Mouse (Mus musculus): ENCODE measurements around the gene Usp36. TPM values are rescaled to one million over a fixed set of nuclear protein-coding genes. Genes with fewer than 3 reads are reported as not detected.

Gene Usp36
- polyA plus RNA-seq, 1 experiment, result 3.9 TPM

GRCm38 (mm10) chr11:118229941-118230340, 60.1 kb downstream of the Usp36 start:
- Histone ChIP-seq H3K4me1 (ENCODE audit: control insufficient read depth, insufficient read depth, low read length) (0 out of 2 replicates have a peak, but pooled peaks cover 2% of the 10 kb centered on the region), H3K27me3 (ENCODE audit: control insufficient read depth, insufficient read depth, low read length) (no peaks in the 10 kb centered on the region), H3K36me3 (ENCODE audit: control insufficient read depth, insufficient read depth, low read length) (no peaks in the 10 kb centered on the region), H3K27ac (ENCODE audit: control insufficient read depth, insufficient read depth, low read depth, low read length) (no peak overlapping the region), H3K4me3 (ENCODE audit: control insufficient read depth, low read depth, low read length) (no peak overlapping the region)
- TF ChIP-seq POLR2A (IDR thresholded peaks at IDR 0.05; ENCODE audit: control insufficient read depth, low read depth, low read length) (no peak), CTCF (IDR thresholded peaks at IDR 0.05; ENCODE audit: control insufficient read depth, insufficient read depth, insufficient replicate concordance, low read depth, low read length) (no peak)

GRCm38 (mm10) chr11:118227650-118228049, 62.4 kb downstream of the Usp36 start:
- no peak overlapping the region for H3K27ac ChIP-seq (ENCODE audit: control insufficient read depth, insufficient read depth, low read depth, low read length)
- peak overlapping the region; percentile 50 for H3K4me3 ChIP-seq (ENCODE audit: control insufficient read depth, low read depth, low read length)
- H3K36me3 ChIP-seq (ENCODE audit: control insufficient read depth, insufficient read depth, low read length), result no peaks in the 10 kb centered on the region
- TF ChIP-seq CTCF (IDR thresholded peaks at IDR 0.05; ENCODE audit: control insufficient read depth, insufficient read depth, insufficient replicate concordance, low read depth, low read length) (no peak), POLR2A (IDR thresholded peaks at IDR 0.05; ENCODE audit: control insufficient read depth, low read depth, low read length) (no peak)
- no peaks in the 10 kb centered on the region for H3K27me3 ChIP-seq (ENCODE audit: control insufficient read depth, insufficient read depth, low read length)
- 0 out of 2 replicates have a peak, but pooled peaks cover 2% of the 10 kb centered on the region for H3K4me1 ChIP-seq (ENCODE audit: control insufficient read depth, insufficient read depth, low read length)

- no peak for TF ChIP-seq POLR2A (IDR thresholded peaks at IDR 0.05; ENCODE audit: control insufficient read depth, low read depth, low read length)
- TF ChIP-seq CTCF (IDR thresholded peaks at IDR 0.05; ENCODE audit: control insufficient read depth, insufficient read depth, insufficient replicate concordance, low read depth, low read length), result no peak
- peak overlapping the region; percentile 37 for H3K4me3 ChIP-seq (ENCODE audit: control insufficient read depth, low read depth, low read length)
- H3K27ac ChIP-seq (ENCODE audit: control insufficient read depth, insufficient read depth, low read depth, low read length), result no peak overlapping the region
- H3K27me3 ChIP-seq (ENCODE audit: control insufficient read depth, insufficient read depth, low read length), result no peaks in the 10 kb centered on the region
- H3K36me3 ChIP-seq (ENCODE audit: control insufficient read depth, insufficient read depth, low read length), result no peaks in the 10 kb centered on the region
- H3K4me1 ChIP-seq (ENCODE audit: control insufficient read depth, insufficient read depth, low read length), result 0 out of 2 replicates have a peak, but pooled peaks cover 3% of the 10 kb centered on the region
Observed at GRCm38 (mm10) chr11:118226850-118227249, 63.2 kb downstream of the Usp36 start.

GRCm38 (mm10) chr11:118225862-118226261, 64.2 kb downstream of the Usp36 start:
- H3K36me3 ChIP-seq (ENCODE audit: control insufficient read depth, insufficient read depth, low read length), result no peaks in the 10 kb centered on the region
- TF ChIP-seq POLR2A (IDR thresholded peaks at IDR 0.05; ENCODE audit: control insufficient read depth, low read depth, low read length) (no peak), CTCF (IDR thresholded peaks at IDR 0.05; ENCODE audit: control insufficient read depth, insufficient read depth, insufficient replicate concordance, low read depth, low read length) (no peak)
- H3K27me3 ChIP-seq (ENCODE audit: control insufficient read depth, insufficient read depth, low read length), result no peaks in the 10 kb centered on the region
- no peak overlapping the region for H3K27ac ChIP-seq (ENCODE audit: control insufficient read depth, insufficient read depth, low read depth, low read length)
- 0 out of 2 replicates have a peak, but pooled peaks cover 3% of the 10 kb centered on the region for H3K4me1 ChIP-seq (ENCODE audit: control insufficient read depth, insufficient read depth, low read length)
- H3K4me3 ChIP-seq (ENCODE audit: control insufficient read depth, low read depth, low read length), result peak overlapping the region; percentile 56

DNA sequence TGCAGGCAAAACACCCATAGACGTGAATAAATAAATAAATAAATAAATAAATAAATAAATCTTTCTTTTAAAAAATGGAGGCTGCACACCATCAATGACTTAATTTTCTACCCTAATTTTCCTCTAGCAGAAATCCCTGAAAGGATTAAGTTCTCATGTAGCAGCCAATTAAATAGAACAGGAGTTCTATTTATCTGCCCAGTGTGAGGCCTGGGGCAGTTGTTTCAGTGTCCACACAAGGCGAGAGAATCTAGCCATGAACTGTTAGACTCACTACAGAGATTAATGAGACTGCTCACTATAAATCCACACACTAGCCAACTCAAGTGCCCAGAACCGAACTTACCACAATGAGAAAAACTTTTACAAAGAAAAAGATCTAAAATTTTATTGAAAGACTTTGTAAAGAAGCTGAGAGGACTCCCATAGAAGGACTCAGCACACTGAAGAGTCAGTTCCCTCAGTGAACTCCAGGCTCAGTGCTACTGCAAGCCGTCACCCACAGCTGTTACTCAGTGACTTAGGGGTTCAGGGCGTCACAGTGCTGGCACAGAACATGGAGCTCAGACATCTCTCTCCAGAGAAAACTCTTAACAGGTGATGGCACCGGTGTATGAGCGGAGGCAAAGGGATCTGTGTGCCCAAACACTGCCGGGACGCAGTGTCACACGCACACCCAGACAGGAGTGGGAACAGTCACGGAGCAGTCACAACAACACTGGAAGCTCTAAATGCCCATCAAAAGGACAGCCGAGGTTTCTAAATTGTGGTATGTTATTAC, 64.8 kb downstream of the Usp36 start:
- Histone ChIP-seq H3K4me1 (ENCODE audit: control insufficient read depth, insufficient read depth, low read length) (0 out of 2 replicates have a peak, but pooled peaks cover 3% of the 10 kb centered on the region), H3K27me3 (ENCODE audit: control insufficient read depth, insufficient read depth, low read length) (no peaks in the 10 kb centered on the region), H3K27ac (ENCODE audit: control insufficient read depth, insufficient read depth, low read depth, low read length) (no peak overlapping the region), H3K36me3 (ENCODE audit: control insufficient read depth, insufficient read depth, low read length) (no peaks in the 10 kb centered on the region), H3K4me3 (ENCODE audit: control insufficient read depth, low read depth, low read length) (peak overlapping the region; percentile 17; the same call in 1 of the 2 replicates)
- TF ChIP-seq CTCF (IDR thresholded peaks at IDR 0.05; ENCODE audit: control insufficient read depth, insufficient read depth, insufficient replicate concordance, low read depth, low read length) (no peak), POLR2A (IDR thresholded peaks at IDR 0.05; ENCODE audit: control insufficient read depth, low read depth, low read length) (no peak)

DNA sequence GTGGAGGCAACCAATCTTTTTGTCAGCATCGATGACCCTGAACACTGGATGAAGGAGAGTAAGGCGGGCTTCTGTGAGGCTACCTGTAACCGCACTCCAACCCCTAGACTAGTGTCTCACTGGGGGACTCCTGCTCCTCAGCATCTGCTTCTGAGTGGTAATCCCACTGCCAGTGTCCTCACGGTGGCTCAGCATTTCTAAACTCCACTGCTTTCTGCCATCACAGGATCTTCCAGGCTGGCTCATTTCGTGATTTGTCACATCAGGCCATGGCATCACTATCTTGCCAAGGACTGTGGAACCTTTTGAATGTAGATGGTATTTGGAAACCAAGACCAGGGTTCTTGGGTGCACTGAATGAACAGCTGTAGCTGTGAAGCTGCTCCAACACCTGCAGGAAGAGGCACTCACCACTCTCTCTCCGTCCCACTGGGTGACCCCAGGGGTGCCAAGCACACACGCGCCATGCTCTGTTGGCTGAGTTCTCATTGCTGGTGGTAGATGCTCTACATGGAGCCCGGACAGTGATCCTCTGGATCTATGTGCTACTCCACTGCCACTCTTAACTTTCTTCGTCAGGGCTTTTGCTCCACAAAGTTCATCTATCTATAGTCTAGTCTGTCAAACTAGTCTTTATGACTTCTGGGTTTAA, 66.5 kb downstream of the Usp36 start:
- H3K4me1 ChIP-seq (ENCODE audit: control insufficient read depth, insufficient read depth, low read length), result 0 out of 2 replicates have a peak, but pooled peaks cover 3% of the 10 kb centered on the region
- TF ChIP-seq CTCF (IDR thresholded peaks at IDR 0.05; ENCODE audit: control insufficient read depth, insufficient read depth, insufficient replicate concordance, low read depth, low read length), result no peak
- TF ChIP-seq POLR2A (IDR thresholded peaks at IDR 0.05; ENCODE audit: control insufficient read depth, low read depth, low read length), result no peak
- no peak overlapping the region for H3K27ac ChIP-seq (ENCODE audit: control insufficient read depth, insufficient read depth, low read depth, low read length)

DNA sequence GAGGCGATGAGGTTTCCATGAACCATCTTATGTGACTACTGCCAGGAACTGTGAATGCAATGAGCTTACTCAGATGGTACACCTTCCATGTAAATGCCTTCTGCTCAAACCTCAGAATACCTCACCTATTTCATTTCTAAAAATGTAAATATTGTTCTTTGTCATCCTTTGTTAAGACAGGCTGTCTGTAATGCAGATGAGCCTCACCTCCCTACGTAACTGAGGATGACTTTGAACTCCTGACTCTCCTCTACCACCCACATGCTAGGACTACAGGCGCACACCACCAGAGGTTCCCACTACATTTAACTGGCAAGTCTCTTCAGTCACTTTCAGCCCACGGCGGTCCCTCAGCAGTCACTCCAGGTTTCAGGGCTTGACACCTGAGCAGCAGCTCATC, 67.1 kb downstream of the Usp36 start:
- Histone ChIP-seq H3K27ac (ENCODE audit: control insufficient read depth, insufficient read depth, low read depth, low read length) (no peak overlapping the region), H3K4me1 (ENCODE audit: control insufficient read depth, insufficient read depth, low read length) (0 out of 2 replicates have a peak, but pooled peaks cover 3% of the 10 kb centered on the region), H3K27me3 (ENCODE audit: control insufficient read depth, insufficient read depth, low read length) (no peaks in the 10 kb centered on the region), H3K4me3 (ENCODE audit: control insufficient read depth, low read depth, low read length) (no peak overlapping the region), H3K36me3 (ENCODE audit: control insufficient read depth, insufficient read depth, low read length) (no peaks in the 10 kb centered on the region)
- TF ChIP-seq POLR2A (IDR thresholded peaks at IDR 0.05; ENCODE audit: control insufficient read depth, low read depth, low read length) (no peak), CTCF (IDR thresholded peaks at IDR 0.05; ENCODE audit: control insufficient read depth, insufficient read depth, insufficient replicate concordance, low read depth, low read length) (no peak)

More for the DNA sequence above, 66.5 kb downstream of the Usp36 start:
- Histone ChIP-seq H3K36me3 (ENCODE audit: control insufficient read depth, insufficient read depth, low read length) (no peaks in the 10 kb centered on the region), H3K4me3 (ENCODE audit: control insufficient read depth, low read depth, low read length) (no peak overlapping the region), H3K27me3 (ENCODE audit: control insufficient read depth, insufficient read depth, low read length) (no peaks in the 10 kb centered on the region)

Data from testis, adult 2 months (tissue).